Mouse (Mus musculus): ENCODE data around the gene Mfsd4b5.
"Not testable (repeated sequence)": the region's sequence is repeated elsewhere in the genome, so short reads cannot be mapped to it uniquely, and the experiment has no call there.

Gene Mfsd4b5

DNA sequence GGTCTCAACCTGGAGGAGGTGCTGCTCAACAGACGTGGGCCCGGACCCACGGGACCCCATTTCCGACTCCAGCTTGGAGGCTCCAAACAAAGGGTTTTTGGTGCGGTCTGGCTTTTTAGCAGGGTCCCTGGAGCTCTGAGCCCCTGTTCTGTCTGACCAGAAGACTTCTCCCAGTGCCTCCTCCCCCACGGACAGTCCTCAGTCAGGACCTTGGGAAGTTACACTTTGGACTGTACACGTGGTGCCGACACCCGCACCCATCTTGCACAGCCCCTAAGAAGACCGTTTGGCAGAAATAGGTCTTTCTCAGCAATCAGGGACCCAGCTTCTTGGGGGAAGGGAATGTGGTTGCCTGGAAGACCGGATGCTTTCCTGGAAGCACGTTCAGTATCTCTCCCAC, at the start of gene Mfsd4b5:
Gene Mfsd4b5, minus strand, starts transcription at position 181 of the 400 bp plus-strand sequence.
- DNase-seq (ENCODE audit: low read depth, low spot score) = no peak

DNA sequence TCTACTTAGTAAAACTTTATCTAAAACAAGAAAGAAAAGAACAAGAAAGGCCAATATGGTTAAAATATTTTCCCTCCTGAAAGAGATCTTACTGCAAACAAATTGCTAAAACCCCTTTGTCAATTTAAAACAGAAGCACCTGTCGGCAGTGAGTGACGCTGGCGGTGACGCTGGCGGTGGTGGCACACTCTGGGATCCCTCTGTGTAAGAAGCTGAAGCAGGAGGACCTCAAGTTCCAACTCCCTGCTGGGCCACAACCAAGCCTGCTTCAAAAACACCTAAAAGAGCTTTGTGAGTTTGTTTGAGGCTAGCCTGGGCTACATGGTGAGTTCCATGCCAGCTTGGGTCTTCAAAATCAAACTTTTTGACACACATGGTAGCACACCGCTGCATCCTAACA, 48.5 kb upstream of the Mfsd4b5 start:
- no peak for DNase-seq (ENCODE audit: low read depth, low spot score)

DNA sequence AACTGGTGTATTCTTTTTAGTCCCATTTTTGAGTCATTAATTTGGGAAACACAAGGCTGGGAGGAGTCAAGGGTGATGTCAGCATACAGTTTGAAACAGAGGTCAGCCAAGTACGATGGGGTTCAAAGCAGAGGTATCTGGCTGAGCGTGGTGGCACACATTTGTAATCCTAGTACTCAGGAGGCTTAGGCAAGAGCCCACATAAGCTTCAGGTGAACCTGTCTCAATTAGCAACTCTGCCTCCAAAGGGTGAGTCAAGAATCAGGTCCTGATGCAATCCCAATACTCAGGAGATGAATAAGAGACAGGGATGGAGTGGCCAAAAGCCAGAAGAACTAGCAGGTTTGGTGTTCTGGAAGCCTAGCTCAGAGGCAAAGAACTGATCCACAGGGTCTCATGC, 46.5 kb upstream of the Mfsd4b5 start:
- DNase-seq (ENCODE audit: low read depth, low spot score) = no peak

DNA sequence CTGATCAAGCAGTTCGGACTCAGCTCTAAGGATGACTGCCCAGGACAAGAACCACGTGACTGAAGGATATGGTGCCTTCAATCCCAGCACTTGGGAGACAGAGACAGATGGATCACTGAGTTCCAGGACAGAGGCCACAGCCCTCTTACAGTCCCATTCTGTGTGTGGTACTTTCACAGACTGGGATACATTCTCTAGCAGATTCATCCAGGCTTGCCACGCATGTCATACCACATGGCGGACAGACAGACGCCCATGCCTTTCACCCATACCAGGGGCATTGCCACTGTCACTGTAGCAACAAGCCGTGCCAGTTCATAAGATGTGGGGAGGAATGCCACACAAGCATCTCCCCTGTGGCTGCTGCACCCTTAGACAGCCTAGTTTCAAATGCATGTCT, 44.3 kb upstream of the Mfsd4b5 start:
- DNase-seq (ENCODE audit: low read depth, low spot score) = no peak

DNA sequence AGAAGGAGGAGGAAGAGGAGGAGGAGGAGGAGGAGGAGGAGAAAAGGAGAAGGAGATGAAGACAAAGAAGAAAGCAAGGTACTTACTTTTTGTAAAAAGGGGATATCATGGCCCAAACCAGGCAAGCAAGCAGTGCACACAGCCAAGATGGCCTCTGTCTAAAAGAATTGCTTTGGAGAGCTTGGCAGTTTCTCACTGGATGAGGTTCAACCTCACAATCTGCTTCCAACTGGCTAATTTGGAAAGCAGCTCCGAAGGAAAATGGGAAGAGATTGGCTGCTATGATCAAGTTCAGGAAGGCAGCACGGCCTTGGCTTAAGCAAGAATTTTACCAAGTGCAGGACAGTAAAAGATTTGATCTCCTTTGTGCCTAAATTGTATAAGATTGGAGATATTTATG, 43.2 kb upstream of the Mfsd4b5 start:
- no peak for DNase-seq (ENCODE audit: low read depth, low spot score)

DNA sequence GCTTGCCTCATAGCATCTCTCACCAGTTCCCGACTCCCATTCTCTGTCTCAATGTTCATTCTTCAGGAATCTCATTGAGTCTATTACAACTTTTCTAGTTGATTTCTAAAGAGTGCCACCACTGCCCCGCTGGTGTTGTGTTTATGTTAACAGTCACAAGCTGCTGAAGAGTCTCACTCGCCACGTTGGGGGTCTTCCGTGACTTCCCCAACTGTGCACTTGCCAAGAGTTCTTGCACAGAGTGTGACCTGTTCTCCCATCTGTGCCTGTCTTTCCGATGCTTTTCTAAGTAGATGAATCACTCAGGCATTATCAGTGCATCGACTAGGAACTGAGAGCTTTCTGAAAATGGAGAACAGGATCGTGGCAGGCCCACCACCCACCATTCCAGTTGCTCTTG, 41.6 kb upstream of the Mfsd4b5 start:
- DNase-seq (ENCODE audit: low read depth, low spot score) = no peak

DNA sequence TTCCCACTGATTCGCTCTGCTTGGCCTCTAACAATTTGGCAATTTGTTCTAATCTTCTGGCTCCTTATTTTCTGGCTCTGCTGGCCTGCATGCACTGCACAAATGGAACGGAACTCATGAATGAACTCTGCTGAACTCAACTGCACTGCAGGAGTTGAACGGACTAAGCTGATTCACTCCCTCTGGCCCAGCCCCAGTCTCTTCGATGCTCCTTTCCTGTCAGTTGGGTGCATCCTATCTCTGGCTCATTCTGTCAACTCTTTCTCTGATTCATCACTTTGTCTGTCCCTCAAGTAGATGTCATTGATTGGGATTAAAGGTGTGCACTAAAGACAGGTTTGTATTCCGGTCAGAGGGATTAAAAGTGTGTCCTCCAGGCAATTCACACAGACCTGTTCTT, 40.1 kb upstream of the Mfsd4b5 start:
- DNase-seq (ENCODE audit: low read depth, low spot score) = no peak

DNA sequence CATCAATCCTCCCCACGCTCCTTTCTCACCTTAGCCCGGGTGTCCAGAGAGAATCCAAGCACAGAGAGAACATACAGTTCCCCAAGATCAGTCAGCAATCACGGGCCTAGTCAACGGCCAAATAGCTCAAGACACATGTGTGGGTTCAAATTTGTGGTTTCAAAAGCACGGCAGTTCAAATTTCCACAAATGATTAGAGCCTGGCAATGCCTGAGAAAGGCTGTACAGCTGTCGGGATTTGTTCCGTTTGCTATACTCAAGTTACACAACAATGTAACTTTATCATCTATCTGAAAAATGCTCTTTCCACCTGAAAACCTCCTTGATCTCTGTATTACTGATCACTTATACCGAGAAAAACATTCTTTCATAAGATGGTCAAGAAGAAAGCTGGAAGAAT, 39.1 kb upstream of the Mfsd4b5 start:
- DNase-seq (ENCODE audit: low read depth, low spot score) = no peak

DNA sequence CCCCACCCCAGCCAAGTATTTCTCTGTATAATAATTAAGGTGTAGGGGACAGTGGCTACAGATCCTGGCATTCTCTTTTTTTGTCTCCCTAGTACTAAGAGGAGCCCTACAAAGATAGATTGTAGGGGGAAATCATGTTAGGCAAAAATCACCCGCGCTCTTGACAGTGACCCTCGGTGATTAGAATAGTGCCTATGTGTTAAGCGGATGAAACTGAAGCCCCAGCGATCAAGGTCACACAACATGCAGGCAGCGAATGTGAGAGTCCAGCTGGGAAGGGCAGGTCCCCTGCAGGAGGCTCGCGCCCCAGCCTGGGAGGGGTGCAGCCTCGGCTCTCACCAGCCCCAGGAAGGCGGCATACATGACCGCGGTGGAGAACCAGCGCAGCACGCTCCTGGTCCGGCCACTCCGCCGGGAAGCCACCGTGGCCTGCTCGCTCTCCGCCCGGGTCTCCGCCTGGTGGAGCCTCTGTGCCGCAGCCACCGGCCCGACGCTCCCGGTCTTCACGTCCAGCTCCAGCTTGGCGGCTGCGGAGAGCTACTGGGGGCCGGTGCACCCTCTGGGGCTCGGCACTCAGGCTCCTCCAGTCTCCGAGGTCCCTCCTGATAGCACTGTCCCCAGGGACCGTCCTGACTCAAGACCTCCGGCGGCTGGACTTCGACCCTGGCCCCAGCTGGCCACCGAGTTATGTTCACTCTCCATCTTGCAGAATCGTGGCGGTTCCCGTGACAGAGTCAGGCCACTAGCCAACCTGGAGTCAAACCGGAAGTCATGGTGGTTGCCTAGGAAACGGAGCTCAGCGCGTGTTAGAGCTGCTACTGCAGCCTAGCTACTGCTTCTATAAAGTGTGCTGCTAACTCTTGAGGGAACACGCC, 38.3 kb upstream of the Mfsd4b5 start, which contains the start of gene Mfsd4b1:
Gene Mfsd4b1, minus strand, starts transcription at position 715 of the 875 bp plus-strand sequence.
- peak; percentile 40 for DNase-seq (ENCODE audit: low read depth, low spot score)

DNA sequence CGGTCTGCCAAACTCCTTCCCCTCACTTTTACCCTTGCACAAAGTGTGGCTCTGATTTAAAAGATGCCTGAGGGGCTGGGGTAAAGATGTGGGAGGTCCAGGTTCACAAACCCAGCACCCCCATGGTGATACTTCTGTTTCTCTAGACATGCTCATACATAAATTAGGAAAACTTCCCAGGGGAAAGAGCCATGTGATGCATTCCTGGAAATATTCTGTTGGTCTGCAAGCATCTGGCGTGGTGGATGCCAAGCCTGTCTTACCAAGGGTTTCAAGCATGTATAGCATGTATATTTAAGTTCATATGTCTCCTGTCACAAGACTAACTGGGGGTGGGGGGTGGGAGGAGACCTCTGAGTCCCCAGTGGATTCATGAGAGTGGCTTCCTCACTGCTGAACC, 34.0 kb upstream of the Mfsd4b5 start:
- DNase-seq (ENCODE audit: low read depth, low spot score) = no peak

DNA sequence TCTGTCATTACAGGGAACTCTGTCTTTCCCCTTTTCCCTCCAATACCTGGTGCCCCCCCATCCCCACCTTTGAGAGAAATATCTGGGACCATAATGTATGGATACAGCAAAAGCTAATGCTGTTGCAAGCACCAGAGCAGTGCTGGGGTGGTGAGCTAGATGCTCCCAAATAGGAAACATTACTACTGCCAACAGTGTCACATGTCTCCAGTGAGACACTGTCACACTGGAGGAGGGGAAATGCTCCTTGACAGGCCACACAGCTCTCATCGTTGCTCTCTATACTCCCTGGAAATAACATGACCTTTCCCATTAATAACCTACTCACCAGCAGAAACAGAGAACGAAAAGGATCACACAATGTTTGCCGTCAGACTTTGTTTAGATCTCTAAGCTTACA, 33.0 kb upstream of the Mfsd4b5 start:
- no peak for DNase-seq (ENCODE audit: low read depth, low spot score)

DNA sequence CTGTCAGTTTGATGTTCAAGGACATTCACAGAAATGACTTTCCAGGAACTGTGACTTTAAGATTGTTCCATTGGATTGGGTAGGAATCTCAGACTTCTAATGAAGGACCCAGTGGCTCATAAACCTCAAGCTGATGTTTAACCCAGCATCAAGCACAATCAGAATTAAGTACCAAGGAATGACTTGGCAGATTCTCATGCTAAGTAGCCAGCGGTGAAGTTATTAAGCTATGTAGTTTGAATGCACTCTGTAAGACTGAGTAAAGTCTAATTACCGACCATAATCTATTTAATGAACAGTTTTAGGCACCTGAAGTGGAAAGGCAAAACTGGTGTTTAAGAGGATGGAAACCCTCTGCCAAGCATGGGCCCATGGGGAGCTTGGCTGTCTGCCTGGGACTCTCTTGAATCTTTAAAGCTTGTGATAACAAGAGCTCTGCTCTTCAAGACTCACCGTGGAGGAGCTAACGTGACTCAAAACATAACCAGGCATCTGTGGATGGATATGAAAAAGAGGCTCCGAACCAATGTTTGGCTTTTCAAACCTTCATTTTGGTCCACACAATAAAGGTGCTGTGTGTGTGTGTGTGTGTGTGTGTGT, 31.9 kb upstream of the Mfsd4b5 start:
- no peak for DNase-seq (ENCODE audit: low read depth, low spot score)

DNA sequence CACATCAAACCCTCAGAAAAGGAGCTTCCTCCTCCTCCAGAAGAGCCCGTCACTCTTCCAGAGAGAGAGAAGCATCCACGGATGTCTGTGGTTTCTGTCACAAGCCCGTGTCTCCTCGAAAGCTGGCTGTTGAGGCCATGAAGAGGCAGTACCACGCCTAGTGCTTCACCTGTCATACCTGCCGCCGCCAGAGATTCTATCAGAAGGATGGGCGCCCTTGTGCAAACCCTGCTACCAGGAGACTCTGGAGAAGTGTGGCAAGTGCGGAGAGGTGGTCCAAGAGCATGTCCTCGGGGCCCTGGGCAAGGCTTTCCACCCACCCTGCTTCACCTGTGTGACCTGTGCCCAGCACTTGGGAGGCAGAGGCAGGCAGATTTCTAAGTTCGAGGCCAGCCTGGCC, 23.1 kb upstream of the Mfsd4b5 start:
- DNase-seq (ENCODE audit: low read depth, low spot score) = no peak

DNA sequence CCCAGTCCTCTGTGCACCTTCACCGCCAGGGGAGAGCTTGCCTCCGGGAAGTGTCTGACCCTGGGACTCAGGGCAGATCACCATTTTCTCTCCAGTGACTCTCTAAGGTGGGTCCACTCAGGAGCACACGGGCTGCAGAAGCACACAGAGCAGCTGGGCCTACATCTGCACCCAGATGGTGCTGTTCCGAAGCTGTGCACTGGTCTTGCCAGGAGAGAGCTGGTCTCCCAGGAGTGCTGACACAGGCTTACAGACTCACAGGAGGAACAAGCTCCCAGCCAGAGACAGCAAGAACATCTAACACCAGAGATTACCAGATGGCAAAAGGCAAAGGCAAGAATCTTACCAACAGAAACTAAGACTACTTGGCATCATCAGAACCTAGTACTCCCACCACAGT, 22.4 kb upstream of the Mfsd4b5 start:
- not testable (repeated sequence) for DNase-seq (ENCODE audit: low read depth, low spot score)

DNA sequence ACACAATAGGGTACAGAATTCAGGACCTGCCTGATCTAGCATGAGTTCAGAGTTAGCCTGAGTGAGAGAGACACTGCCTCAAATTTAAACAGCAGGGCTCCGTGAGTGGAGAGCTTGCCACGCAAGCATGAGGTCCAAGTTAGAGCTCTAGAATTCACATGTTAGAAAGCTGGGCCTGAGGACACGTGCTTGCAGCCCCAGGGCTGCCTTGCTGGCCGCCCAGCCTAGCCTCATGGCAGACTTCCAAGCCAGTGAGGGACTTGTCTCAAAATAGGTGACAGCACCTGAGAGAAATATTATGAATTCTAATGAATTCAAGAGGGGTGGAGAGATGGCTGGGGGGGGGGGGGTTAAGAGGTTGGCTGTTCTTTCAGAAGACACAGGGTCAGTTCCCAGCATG, 21.5 kb upstream of the Mfsd4b5 start:
- DNase-seq (ENCODE audit: low read depth, low spot score) = no peak

DNA sequence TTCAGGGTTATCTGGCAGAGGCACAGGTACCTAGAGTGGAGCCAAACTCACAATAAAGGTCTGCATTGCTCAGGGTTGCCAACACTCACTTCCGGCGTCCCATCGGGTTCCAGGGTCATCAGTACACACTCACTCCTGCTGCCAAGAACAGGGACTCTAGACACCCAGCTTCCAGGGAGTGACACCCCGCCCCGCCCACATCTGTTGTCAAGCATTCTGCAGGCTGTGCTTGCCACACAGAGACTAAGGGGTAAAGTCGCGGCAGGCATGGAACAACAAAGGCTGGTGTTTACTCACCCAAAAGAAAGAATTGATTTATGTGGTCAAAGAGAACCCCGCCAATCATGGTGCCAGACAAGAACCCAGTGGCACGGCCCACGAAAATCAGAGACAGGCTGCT, 20.5 kb upstream of the Mfsd4b5 start:
- DNase-seq (ENCODE audit: low read depth, low spot score) = no peak

DNA sequence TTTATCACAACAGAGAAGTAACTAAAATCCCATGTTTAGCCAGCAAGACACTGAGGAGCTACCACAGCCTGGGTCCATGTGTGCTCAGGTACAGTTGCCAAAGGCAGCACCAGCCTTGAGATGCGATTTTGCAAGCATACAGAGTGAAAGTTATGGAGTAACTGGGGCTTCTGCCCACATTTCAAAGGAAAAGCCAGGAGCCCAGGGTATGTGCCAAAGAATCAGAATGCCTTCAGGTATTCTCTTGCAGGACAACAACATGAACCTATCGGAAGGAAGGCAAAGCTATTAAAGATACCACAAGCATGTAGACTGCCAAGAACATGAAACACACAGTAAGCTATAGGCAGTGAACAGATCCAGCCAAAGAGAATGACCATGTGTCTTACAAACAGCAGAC, 14.3 kb upstream of the Mfsd4b5 start:
- no peak for DNase-seq (ENCODE audit: low read depth, low spot score)

DNA sequence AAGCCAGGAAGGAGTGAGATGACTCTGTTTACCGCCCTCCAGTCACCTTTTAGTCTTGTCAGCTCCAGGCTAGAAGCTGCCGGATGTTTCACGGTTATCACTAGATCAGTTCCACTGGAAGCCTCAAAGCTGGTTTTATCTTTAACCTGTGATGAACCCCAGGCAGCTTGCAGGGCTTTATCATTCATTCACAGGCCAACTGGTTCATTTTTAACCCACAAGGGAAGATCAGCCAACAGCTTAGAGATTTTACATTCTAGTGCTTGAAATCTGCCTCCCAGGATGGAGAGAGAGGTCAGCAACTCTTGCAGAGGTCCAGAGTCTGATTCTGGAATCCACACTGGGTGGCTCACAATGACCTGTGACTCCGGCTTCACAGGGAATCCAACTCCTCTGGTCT, 4.7 kb upstream of the Mfsd4b5 start:
- DNase-seq (ENCODE audit: low read depth, low spot score) = no peak

DNA sequence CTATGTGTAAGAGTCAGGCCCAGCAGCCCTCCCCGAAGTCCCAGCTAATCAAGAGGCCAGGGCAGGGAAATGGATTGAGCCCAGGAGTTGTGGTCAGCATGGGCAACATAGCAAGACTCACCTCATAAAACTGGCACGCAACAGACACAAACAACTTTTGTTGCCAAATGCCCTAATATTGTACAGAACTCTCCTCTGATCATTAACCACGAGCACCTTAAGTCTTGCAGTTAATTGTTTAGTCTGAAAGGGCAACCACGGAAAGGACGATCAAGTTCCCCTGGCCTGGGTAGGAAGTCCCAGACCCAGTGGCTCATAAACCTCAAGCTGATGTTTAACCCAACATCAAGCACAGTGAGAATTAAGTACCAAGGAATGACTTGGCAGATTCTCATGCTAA, 3.8 kb downstream of the Mfsd4b5 start:
- no peak for DNase-seq (ENCODE audit: low read depth, low spot score)

DNA sequence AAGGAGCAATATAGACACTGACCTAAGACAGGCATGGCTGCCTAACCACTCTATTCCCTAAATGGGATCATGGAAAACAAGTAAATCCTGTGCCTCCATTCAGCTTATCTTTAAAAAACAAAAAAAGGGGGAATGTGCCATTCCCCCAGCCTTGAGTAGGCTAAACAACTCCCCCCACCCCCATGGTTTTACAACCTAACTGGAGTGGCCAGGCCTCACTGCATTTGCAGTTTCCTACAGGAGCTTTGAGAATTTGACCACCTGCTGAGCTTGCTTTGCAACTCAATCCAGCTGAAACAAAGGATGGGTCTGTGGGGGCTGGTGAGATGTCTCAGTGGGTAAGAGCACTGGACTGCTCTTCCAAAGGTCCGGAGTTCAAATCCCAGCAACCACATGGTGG, 8.2 kb downstream of the Mfsd4b5 start:
- DNase-seq (ENCODE audit: low read depth, low spot score) = no peak

DNA sequence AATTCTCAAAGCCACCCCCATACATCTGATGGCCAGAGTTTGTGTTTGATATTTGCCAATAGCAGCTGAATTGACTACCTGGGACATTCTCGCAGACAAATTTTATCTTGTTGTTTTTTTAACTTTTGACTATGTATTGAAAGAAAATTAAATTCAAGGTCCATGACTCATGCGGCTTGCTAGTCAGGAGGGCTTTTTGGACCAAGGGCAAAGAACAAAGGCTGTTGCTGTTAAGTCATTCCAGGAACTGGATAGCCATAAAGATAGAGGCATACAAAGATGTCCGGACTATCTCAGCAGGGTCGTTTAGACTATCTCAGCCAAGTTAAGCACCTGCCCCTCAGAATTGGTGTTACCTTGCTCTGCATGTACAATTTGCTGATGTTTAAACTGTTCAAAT, 9.1 kb downstream of the Mfsd4b5 start:
- no peak for DNase-seq (ENCODE audit: low read depth, low spot score)

DNA sequence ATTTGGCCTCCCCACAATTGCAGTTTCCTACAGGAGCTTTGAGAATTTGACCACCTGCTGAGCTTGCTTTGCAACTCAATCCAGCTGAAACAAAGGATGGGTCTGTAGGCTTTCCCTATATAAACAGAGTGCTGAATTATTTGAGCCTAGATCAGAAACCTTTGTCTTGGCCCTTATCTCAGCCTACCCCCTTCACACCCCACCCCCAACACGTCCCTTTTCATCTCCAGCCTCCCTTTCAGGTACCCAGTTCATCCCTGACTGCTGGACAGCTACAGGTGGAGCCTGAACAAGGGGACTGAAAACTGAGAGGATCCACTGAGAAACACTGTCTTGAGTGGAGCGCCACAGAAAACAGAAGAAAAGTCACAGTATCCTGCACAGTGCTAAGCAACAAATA, 10.7 kb downstream of the Mfsd4b5 start:
- no peak for DNase-seq (ENCODE audit: low read depth, low spot score)

DNA sequence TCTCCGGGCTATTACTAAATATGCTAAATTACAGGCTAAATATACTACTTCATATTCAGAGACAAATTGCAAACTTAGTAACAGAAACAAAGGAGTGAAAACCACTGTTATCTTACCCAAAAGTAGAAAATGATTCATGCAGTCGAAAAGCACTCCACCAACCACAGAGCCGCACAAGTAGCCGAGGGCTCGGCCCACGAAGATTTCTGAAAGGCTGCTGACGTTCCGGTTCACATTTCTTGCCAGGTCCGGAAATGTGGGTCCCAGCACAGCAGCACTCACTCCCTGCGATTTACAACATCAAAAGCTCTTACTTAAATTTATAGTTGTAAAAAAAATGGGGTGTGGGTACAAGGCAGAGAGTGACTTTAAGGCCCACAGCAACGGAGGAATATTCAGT, 11.5 kb downstream of the Mfsd4b5 start:
- DNase-seq (ENCODE audit: low read depth, low spot score) = no peak

Data from 3T3-L1 (cell line).